Mouse (Mus musculus) common myeloid progenitor, adult 5-6 weeks (primary cell): ENCODE measurements around the gene Rnls. TPM values are rescaled to one million over a fixed set of nuclear protein-coding genes. Genes with fewer than 3 reads are reported as not detected.
"Not testable (repeated sequence)": the region's sequence is repeated elsewhere in the genome, so short reads cannot be mapped to it uniquely, and the experiment has no call there.

Experiments
- ATAC-seq: replicated peaks from 2 replicates; pipeline ENCODE4 v1.8.0; 2016; ENCODE audit warnings: low read depth, mild to moderate bottlenecking, moderate TSS enrichment, inconsistent platforms; ENCODE audit not compliant: poor library complexity, severe bottlenecking
- total RNA-seq: library from RNA; stranded (forward); fragments of 200-1000, 187-1606 nt; gene quantifications from 2 replicates; pipeline ENCODE4 v1.2.3, GENCODE M21; 2017

Gene Rnls
- 0.15 and 1.9 TPM in 2 replicates for total RNA-seq

DNA sequence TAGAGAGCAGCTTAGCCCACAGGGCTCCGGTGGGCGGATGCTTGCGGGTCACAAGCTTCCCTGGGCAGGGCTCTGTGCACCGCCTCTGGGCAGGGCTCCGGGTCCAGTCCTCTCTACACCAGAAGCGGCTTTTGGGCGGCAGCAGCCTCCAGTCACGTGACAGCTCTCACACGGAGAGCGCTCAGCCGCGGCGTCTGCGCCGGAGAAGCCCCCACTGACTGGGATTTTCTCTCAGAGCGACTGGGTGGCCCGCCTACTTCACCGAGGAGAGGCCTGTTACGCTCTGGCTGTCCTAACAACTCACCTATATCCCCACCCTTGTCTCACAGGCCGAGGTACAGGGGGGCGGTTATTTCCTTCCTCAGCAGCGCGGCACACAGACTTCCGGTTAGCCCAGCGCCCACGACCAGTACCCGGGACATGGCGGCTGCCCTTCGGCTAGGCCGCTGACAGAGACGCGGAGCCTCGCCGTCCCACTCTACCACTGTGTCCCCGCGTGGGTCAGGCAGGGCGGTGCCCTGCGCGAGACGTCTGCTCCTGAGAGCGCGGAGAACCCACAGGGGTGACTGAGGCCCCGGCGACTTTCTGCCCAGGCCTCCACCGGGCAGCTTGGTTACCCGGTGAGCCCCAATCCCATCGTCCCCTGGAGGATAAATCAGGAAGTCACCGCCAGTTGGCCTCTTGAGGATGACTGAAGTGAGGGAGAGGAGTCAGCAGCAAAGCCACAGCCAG is at the start of gene Rnls:
Gene Rnls (minus strand): TSS at position 645 of the 732 bp plus-strand sequence.
- peak; percentile 95 for ATAC-seq

DNA sequence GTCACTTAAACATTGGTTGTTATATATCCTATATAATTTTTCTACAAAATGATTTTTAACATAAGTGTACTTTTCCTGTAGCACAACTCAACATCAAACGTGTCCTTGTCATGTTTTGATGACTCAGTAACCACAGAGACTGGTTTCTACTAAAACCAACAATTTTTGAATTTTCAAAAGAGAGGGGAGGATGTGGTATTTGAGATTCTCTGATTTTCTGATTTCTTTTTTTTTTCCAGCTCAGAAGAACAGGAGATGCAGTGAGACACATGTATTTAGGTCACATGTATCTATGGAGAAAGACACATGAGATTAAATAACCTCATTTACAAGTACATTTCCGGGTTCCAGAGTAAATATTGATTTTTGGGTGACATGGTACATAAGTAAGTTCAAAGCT is 37.4 kb upstream of the Rnls start:
- no peak for ATAC-seq

DNA sequence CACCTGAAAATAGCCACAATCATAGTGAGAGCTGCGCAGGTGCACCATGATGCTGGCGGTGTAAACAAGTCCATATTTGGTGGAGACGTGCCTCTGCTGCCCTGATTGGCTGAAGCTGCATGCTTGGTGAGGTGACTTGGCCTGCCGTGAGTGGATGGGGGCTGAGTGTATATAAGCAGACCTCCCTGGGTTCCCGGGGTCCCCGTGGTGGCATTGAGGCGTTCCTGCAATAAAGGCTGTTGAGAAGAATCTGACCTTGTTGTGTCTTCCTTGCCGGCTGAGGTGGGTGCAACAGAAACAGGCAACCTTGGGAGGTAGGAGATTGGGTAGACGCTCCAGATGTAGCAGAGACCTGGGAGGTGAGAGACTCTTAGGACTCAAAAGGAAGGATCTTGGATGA is 27.3 kb upstream of the Rnls start:
- not testable (repeated sequence) for ATAC-seq

DNA sequence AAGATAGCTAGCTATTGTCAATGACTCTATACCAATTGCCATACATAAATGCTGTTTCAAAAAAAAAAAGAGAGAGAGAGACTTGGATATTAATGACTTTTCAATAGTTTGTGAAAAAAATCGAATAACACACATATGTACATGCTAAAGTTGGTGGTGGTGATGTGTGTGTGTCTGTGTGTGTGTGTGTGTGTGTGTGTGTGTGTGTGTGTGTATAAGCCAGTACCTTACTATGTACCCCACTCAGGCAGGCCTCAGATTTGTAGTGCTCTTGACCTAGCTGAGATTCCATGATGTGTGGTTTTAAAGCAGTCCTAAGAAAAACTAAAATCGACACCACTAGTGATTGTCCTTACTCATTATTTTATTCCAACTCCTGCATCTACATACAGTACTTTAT is 11.3 kb downstream of the Rnls start:
- ATAC-seq, result no peak

DNA sequence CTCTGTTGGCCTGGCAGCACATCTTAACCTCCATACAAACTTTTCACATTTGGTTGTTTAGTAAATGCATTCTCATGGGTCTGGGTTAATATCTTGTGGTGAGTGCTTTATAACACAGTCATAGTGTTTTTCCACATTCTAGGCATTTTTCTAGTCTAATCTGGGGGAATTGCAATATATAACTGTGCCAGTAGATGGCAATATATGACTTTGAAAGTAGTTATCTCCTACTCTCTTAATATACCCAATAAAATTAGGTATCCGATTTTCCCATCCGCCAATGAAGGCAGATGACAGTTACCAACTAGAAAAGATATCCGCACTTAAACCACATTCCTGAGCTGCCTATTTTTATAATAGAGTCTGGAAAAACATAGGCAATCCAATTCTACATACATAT is 11.7 kb downstream of the Rnls start:
- peak; percentile 65 for ATAC-seq

DNA sequence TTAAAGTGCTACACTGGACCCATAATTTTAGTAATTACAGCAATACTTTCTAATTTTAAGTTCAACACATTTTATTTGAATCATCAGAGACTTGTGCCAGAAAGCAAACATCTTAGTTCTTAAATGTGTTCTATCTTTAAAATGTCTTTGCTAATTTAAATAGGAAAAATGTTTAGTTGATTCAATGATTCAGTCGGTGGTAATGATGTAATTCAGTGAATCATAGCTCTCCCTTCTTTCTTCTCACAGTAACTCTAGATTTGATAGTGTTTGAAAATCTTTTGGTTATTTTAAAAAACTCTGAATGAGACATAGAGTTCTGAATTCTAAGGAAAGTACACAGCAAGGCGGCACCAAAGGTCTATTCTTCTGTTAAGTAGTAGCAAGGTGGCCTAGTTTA is 23.3 kb downstream of the Rnls start:
- ATAC-seq, result no peak

DNA sequence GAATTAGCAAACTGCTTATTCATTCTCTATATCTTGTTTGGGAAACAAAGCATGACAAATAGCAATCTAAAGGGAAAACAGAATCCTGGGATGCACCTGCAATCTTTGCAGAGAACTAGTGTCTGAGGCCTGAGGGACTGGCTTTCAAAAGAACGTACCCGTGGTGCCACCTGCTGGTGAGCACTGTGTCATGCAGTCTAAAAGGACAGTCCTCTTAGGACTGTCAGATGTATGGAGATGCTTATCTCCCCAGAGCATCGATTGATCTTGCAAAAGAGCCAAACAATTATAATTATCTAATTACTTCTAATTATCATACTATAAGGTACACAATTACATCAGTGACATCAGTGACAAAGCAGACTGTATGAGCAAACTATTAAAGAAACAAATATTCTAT is 25.4 kb downstream of the Rnls start:
- ATAC-seq, result peak; percentile 89

DNA sequence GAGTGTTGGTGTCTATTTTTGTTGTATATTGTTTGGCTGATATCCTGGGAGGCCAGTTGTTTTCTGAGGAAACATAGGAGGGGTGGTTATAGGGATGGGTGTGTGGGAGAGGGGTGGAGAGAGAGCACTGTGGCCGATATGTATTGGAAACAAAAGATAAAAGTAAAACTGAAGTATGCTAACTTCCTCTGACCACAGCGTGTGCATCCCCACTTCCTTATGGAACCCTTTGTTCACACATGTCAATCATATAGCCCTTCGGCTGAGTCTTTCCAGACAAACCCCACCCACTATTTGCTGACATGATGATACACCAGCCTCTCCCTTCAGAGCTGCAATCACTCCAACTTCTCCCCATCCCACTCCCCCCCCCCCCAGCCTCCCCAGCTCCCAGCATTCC is 35.1 kb downstream of the Rnls start:
- 0 out of 2 replicates have a peak, but pooled peaks have one; percentile 36 for ATAC-seq

DNA sequence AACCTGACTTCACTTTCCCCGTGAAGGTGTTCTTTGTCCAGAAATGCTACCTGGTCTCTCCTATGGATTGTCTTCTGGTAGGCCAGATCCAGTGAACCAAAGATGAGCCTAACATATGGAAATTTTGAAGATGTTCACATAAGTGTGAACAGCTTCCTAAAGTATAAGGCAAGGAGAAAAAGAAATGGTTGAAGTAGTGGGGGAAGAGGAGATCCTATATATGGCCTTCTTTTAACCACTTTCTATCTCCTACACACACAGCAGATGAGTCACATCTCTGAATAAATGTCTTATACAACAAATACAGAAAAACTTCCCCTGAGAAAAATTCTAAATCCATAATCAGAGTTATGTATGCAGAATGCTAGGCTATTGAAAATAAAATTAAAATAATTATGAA is 52.0 kb downstream of the Rnls start:
- ATAC-seq, result no peak

DNA sequence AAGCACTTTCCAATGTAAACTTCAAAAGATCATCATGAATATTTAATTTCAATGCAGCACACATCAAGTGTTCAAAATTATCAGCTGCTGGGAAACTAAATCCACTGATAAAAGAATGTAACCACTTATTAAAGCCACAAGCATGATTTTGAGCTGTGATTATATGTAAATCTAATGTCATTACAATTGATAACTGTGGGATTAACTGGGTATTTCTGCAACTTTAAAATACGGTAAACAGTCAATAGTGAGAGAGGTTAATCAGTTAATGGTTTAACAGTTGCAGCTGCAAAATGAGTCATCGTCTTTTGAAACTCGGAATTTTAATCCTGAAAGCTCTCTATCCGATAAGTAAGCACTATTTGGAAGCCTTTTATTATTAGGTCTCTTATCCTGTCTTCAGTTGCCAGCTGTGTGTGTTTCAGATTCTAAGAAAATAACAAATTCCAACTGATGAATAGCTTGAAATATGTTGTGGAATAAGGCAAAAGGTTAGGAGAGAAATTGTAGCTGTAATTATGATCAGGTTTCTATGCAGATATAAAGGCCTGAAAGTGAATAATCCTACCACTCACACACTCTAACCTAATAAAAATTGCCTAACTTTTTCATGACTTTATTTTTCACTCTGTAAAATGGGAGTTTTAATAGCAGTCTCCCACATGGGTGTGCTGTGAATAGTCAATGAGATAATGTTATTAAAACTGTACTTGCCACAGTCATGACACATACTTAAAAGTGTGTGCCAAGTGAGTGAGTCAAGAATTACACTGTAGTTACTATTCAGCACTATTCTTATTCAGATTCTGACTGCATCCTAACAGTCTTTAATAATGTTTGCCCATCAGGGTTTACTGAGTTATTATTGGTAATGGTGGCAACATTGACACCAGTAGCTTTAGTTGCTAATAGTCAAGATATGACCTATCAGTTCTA is 65.1 kb downstream of the Rnls start:
- no peak for ATAC-seq

DNA sequence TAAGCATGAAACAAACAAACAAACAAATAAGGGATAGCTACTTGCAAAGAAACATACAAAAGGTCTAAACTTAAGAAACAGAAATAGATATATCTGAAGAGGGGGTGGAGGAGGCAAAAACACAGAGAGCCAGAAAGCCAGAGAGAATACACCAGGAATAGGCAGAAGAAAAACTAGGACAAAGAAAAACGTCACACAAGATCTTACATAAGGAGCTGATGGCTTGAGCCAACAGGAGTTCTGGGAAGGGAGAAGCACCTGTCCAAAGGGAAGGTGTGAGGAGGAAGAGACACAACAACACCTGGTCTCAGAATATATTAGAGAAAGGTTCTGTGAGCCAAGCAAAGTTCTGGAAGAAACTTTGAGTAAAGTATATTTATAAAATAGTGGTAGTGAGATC is 73.3 kb downstream of the Rnls start:
- no peak for ATAC-seq

DNA sequence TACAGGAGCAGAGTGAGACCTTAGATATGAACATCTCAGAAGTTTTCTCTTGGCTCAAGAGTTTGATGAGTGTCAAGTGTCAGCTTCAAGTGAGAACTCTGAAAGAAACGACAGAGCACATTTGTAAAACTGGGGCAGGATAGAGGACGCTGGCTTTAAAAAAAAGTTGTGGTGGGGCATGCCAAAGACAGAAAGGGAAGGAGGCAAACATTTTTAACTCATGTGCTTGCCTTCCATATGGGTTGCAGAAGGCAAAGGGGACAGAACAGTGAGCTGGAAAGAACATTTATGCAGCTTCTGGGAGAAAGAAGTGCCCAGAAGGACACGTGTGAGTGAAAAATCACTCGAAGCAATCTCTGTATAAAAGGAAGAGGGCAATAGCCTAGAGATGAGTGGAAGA is 75.0 kb downstream of the Rnls start:
- no peak for ATAC-seq

DNA sequence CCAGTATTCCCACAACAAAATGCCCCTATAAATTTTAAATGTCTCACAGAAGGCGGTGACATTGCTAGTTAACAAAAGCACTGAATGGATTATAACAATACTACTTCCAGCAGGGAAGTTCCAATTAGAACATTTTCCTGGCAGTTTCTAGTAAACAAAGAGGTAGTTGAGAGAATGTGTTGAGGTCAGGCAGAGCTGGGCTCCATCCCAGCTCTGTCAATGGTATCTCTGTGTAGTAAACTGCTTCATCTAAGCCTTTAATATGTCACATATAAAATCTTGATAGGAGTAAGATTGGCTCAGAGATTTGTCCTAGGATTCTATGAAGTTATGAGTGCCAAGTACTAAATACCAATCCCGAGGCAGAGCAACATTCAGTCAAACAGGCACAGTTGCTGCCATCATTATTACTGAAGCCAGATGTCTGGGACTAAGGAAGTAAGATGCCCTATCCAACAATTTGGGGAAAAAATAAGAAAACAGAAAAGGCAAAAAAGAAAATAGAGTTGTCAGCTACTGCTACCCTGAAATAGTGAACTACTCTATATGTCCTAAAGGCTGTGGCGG is 92.3 kb downstream of the Rnls start:
- ATAC-seq, result no peak

DNA sequence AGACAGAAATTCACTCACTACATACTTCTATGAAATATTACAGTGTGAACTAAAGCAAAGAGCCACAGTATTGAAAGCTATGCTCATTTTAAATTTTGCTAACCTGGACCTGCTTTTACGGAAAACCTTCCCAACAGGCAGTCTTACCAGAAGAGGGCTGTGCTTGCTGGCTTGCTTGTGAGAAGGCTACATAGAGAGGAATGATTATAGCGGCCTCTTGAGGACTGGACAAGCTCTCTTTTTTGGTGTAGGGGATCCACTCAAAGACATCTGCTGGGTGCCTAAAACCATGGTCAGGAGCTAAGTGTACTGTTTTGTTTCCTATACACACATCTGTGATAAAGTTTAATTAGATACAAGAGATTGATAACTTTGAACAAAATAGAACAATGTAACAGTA is 95.8 kb downstream of the Rnls start:
- no peak for ATAC-seq

DNA sequence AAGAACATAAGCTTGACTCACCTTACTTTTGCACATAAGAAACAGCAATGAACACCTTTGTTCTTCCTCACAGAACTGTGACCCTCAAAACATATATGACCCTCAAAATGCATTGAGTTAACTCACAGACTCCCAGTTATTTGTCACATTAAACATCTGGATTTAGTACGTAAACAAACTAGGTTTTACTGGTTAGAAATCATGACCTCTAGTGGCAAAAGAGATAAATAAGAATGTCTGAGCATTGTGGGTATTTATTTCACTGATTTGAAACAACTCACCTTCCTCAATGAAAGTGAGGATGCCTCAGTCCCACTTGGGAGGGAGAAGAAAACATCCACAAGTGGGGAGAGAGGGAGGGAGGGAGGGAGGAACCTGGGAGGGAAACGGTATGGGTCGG is 109.1 kb downstream of the Rnls start:
- ATAC-seq, result no peak

DNA sequence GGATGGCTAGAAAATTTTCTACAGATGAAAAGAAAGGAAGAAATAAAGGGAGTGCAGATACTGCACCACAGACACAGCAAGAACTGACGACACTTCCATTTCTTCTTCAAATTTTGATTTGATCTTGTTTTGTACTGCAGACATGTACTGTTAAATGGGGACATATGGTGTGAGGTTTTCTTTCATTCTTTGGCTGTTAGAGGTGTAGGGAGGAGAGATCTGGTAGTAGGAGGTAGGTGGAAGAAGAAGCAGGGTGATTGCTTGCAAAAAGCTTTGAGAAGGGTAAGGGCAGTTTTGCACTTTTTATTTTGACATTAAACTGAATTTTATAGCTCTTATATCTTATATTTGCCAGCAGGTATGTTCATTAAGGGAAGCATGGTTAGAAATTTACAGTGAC is 115.7 kb downstream of the Rnls start:
- no peak for ATAC-seq

DNA sequence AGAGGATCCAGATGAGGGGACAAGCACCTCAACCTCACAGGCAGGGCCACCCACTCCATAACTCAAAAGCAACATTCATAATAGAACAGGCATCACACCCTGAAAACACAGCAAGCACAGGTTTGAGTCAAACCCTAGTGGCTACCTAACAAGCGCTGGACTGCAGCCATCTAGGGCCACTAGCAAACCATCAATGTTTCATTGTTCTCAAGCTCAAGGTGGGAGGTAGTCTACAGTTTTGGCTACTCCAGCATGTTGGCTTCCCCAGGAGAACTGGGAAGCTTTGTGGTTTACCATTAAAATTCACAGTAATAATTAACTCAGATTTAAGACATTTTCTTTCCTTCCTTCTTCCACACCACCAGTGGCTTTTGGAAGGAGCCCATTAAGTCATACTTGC is 118.4 kb downstream of the Rnls start:
- no peak for ATAC-seq

DNA sequence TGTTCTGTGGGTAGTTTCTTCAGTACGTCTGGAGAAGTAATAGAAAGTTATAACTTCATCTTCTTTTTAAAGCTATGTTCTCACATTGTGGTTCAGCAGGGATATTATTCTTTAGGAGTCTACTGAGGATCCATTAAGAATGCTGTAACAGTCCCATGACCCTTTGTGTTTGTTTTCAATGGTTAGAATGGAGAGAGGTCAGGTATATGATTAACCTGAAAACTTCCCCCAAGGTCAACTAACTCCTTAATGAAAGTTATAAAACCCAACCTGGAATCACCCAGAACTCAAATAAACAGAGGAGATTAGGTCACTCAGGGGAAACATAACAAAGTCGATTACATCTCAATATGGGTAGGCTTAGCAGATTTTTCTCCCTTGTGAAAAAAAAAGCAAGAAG is 120.5 kb downstream of the Rnls start:
- no peak for ATAC-seq

DNA sequence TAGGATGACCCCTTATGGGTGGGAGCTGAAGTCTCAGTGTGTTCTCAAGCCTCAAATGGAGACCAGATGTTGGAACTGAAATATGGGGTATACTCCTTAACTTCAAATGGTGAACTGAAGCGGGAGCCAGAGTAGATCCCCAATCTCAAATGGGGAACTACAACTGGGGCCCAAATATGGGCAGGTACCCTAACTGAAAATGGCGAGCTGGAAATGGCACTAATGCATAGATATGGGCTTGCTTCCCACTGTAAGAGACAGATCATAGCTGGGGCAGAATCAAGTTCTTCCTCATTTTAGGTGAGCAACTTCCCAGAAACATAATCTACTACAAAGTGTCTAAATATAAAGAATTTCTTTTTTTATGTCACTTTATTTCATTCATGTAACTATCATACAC is 121.9 kb downstream of the Rnls start:
- ATAC-seq, result no peak

DNA sequence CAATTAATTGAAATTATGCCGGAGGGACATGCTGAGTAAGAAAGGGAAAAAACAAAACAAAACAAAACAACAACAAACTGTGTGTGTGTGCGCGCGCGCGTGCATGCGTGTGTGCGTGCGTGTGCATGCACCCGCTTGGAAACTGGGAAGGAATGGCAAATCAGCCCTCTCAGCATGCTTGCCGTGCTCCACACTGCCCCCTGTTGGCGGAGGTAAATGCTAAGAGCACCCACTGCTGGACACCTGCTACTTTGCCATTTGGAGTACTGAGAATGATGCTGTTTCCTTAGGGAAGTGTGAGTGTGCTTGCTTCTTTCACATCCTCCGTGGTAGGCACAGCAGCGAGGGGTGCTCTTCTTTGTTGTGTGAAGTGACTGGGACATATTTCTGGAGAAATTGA is 124.1 kb downstream of the Rnls start:
- ATAC-seq, result peak; percentile 47; the same call in 1 of the 2 replicates

DNA sequence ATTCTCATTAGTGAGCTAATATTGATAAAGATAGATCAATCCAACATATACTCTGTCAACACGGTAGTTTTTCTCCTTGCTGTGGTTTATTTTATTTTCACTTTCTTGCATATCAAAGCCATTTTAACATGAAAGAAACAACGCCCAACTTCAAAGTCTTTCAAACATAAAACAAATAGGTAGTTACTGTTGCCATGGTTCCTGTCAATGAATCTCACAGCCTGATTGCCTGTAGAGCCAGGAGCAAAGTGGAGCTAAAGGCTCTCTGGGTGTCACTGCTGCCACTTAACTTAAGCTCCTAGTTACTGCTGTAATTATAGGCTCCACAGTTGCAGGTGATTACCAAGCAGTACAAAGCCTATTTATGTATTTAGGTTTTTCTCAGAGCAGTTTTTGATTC is 126.8 kb downstream of the Rnls start:
- ATAC-seq, result no peak
